Mouse (Mus musculus): ENCODE data around the gene Aldh1l1. TPM values are rescaled to one million over a fixed set of nuclear protein-coding genes. Genes with fewer than 3 reads are reported as not detected.
A peak's percentile ranks its signal among the peaks of the same experiment; 100 is the strongest.

The Aldh1l1 gene
- total and polyA plus RNA-seq, 3 experiments = 0.11 to 0.13 TPM; not detected in 1

- in situ Hi-C loops (cut with MboI; ENCODE audit: low pct_ligation_motif_present, low pct_unique_long_range_greater_than_20kb, low sequenced_read_pairs) (no loop called here), dilution Hi-C loops (cut with MboI; ENCODE audit: extremely low pct_ligation_motif_present, extremely low pct_unique_long_range_greater_than_20kb, low sequenced_read_pairs) (no loop called here)
- Histone ChIP-seq H3K9ac (ENCODE audit: insufficient read depth, low read depth) (no peak overlapping the region), H3K27me3 (replicated peaks) (peaks cover 77% of the 10 kb centered on the region), H3K4me3 (replicated peaks in 1 of 3; ENCODE audit: low read depth in 2 of 3, low read length in 2 of 3, poor library complexity in 1 of 3) (no peak overlapping the region), H3K27ac (ENCODE audit: insufficient read depth, low read depth) (no peak overlapping the region), H3K36me3 (replicated peaks in 1 of 2; ENCODE audit: control insufficient read depth in 1 of 2, insufficient read depth in 1 of 2, low read length in 1 of 2) (no peaks in the 10 kb centered on the region), H3K9me3 (replicated peaks; ENCODE audit: low read length) (no peaks in the 10 kb centered on the region), H3K79me2 (replicated peaks; ENCODE audit: control insufficient read depth, extremely low read depth, insufficient read depth, poor library complexity, severe bottlenecking) (no peaks in the 10 kb centered on the region), H3K4me2 (ENCODE audit: insufficient read depth, low read depth, poor library complexity, severe bottlenecking) (peak overlapping the region; percentile 83; the same call in 1 of the 2 replicates), H3K4me1 (ENCODE audit: control insufficient read depth in 1 of 2, insufficient read depth in 2 of 2) (peaks cover 2 to 11% of the 10 kb centered on the region in 2 experiments; a peak in 3 of 4 replicates)
- DNase-seq (ENCODE audit: extremely low read depth) = no peak
- TF ChIP-seq ELF1 (IDR thresholded peaks at IDR 0.05; ENCODE audit: low read depth, low read length) = no peak
- TF ChIP-seq POLR2AphosphoS2 (IDR thresholded peaks at IDR 0.05; ENCODE audit: low read depth, low read length) = no peak
- TF ChIP-seq NELFE (IDR thresholded peaks at IDR 0.05; ENCODE audit: low read depth, low read length) = no peak
- TF ChIP-seq ZMIZ1 (IDR thresholded peaks at IDR 0.05; ENCODE audit: low read depth, low read length) = no peak
- TF ChIP-seq MEF2A (IDR thresholded peaks at IDR 0.05; ENCODE audit: borderline replicate concordance, low read depth, low read length) = no peak
- no peak for TF ChIP-seq POLR2A (IDR thresholded peaks at IDR 0.05; ENCODE audit: low read depth, low read length)
- TF ChIP-seq MAFK (IDR thresholded peaks at IDR 0.05; ENCODE audit: insufficient replicate concordance, low read length) = no peak
- TF ChIP-seq EP300 (IDR thresholded peaks at IDR 0.05; ENCODE audit: low read length) = no peak
- TF ChIP-seq ZNF384 (IDR thresholded peaks at IDR 0.05; ENCODE audit: low read depth, low read length) = no peak
Measured at GRCm38 (mm10) chr6:90604130-90604529, 117.9 kb downstream of the Aldh1l1 start.

- Histone ChIP-seq H3K27ac (ENCODE audit: insufficient read depth, low read depth) (no peak within 1 kb of the TSS), H3K9ac (ENCODE audit: insufficient read depth, low read depth) (peak within 1 kb of the TSS; percentile 11), H3K27me3 (replicated peaks) (peaks cover 76% of the 10 kb centered on the region), H3K4me2 (ENCODE audit: insufficient read depth, low read depth, poor library complexity, severe bottlenecking) (peak within 1 kb of the TSS; percentile 83), H3K36me3 (replicated peaks in 1 of 2; ENCODE audit: control insufficient read depth in 1 of 2, insufficient read depth in 1 of 2, low read length in 1 of 2) (no peaks in the 10 kb centered on the region), H3K4me3 (replicated peaks in 1 of 3; ENCODE audit: low read depth in 2 of 3, low read length in 2 of 3, poor library complexity in 1 of 3) (peak within 1 kb of the TSS; percentile 42 to 73 (median 50)), H3K4me1 (ENCODE audit: control insufficient read depth in 1 of 2, insufficient read depth in 2 of 2) (peaks cover 2 to 11% of the 10 kb centered on the region in 2 experiments; a peak in 3 of 4 replicates), H3K9me3 (replicated peaks; ENCODE audit: low read length) (no peaks in the 10 kb centered on the region), H3K79me2 (replicated peaks; ENCODE audit: control insufficient read depth, extremely low read depth, insufficient read depth, poor library complexity, severe bottlenecking) (no peaks in the 10 kb centered on the region)
- in situ Hi-C loops (cut with MboI; ENCODE audit: low pct_ligation_motif_present, low pct_unique_long_range_greater_than_20kb, low sequenced_read_pairs) = no loop called here
- peak; percentile 79 for DNase-seq (ENCODE audit: extremely low read depth)
- no peak for TF ChIP-seq TBP (conservative IDR thresholded peaks at IDR 0.05; ENCODE audit: low read depth, low read length)
- TF ChIP-seq POLR2AphosphoS2 (IDR thresholded peaks at IDR 0.05; ENCODE audit: low read depth, low read length) = no peak
- peak; percentile 32; the same call in 1 of the 2 replicates for TF ChIP-seq MXI1 (IDR thresholded peaks at IDR 0.05; ENCODE audit: low read depth, low read length)
- no peak for TF ChIP-seq ZMIZ1 (IDR thresholded peaks at IDR 0.05; ENCODE audit: low read depth, low read length)
- peak; percentile 64 for TF ChIP-seq ELF1 (IDR thresholded peaks at IDR 0.05; ENCODE audit: low read depth, low read length)
- TF ChIP-seq MAZ (IDR thresholded peaks at IDR 0.05; ENCODE audit: low read depth, low read length) = peak; percentile 77
- no peak for TF ChIP-seq HCFC1 (IDR thresholded peaks at IDR 0.05; ENCODE audit: low read depth, low read length)
- dilution Hi-C loops (cut with MboI; ENCODE audit: extremely low pct_ligation_motif_present, extremely low pct_unique_long_range_greater_than_20kb, low sequenced_read_pairs) = no loop called here
Measured at GRCm38 (mm10) chr6:90604533-90605297, 118.5 kb downstream of the Aldh1l1 start, which contains the start of gene Slc41a3. Slc41a3 (plus strand) TSS chr6:90604725.

All from CH12.LX (cell line).